Comparison of ENCODE assay signal across 11 mouse cellular contexts in the genomic region with DNA sequence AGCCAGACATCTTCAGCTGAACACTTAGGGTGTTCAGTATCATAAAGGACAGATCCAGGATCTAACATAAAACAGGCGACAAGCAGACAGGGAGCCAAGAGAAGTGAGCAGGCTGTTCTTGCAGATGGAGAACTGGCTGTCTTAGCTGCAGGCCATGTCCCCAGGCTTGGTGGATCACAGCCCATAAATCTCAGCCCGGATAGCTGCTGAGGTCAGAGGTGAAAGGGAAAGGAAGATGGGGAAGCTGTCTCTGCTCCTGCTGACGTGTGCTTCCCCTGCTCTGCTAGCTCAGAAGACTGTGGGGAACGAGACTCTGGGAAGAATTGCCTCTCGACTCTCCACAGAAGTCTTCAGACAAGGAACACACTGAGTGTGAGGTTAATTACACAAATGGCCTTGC.
A peak's percentile ranks its signal among the peaks of the same experiment; 100 is the strongest.
DNase-seq lines count a peak whose midpoint lies in the region.
"Had no signal": no experiment of that assay in that cellular context is flagged by ENCODE, and none has a peak within 500 bp of the region (broad histone marks: within the 10 kb centered on the region; RNA-seq: fewer than 3 reads in every experiment).

No protein-coding gene starts in this region.

- DNase-seq in heart, adult 11 months: peak; percentile 92
- no peak for DNase-seq in heart, adult 8-10 months (ENCODE audit: low spot score)
- DNase-seq in embryo, embryonic 9.5 days (ENCODE audit: extremely low spot score): peak; percentile 45
- DNase-seq in kidney, postnatal 25 days: peak; percentile 28 to 76
- DNase-seq in mesoderm, embryonic 11.5 days (ENCODE audit: low read depth, low spot score): peak; percentile 71
- DNase-seq in layer of hippocampus, postnatal 25 days (ENCODE audit: extremely low spot score in 1 of 2, low spot score in 1 of 2): no peak
- DNase-seq in ovary, adult 18-20 months (ENCODE audit: low spot score): no peak
- no peak for DNase-seq in frontal cortex, postnatal 36 days (ENCODE audit: low spot score in 2 of 2)
- DNase-seq: cerebellum, adult 9-11 months; heart, postnatal 10 days; thymus, adult 2 months had no signal

Comparison
In these comparisons a context has a peak if more than half of its experiments do, and no peak if none do; other contexts are left out.
1. DNase-seq: peak in heart, adult 11 months (single experiment), embryo, embryonic 9.5 days (single experiment), kidney, postnatal 25 days (2 of 2) and mesoderm, embryonic 11.5 days (single experiment); none in heart, adult 8-10 months (single experiment), layer of hippocampus, postnatal 25 days (0 of 2), ovary, adult 18-20 months (single experiment) and frontal cortex, postnatal 36 days (0 of 2).